Mouse (Mus musculus): ENCODE measurements around the gene Zfp473. TPM values are rescaled to one million over a fixed set of nuclear protein-coding genes. Genes with fewer than 3 reads are reported as not detected.
"Not testable (repeated sequence)": the region's sequence is repeated elsewhere in the genome, so short reads cannot be mapped to it uniquely, and the experiment has no call there.

Zfp473 gene
- polyA plus RNA-seq, 1 experiment from 2014 or later = 1.3 TPM

- WGBS = 89% methylated on average over 6 of the region's 6 CpGs
- H3K9ac ChIP-seq; H3K4me3 ChIP-seq; H3K27me3 ChIP-seq; H3K27ac ChIP-seq (replicated peaks); H3K4me2 ChIP-seq; ATAC-seq (ENCODE audit: low read depth); H3K4me1 ChIP-seq (replicated peaks); H3K9me3 ChIP-seq; H3K36me3 ChIP-seq: not testable (repeated sequence)
These were observed 42.8 kb downstream of the Zfp473 start for GRCm38 (mm10) chr7:44708093-44708492.

GRCm38 (mm10) chr7:44707169-44707675, 43.6 kb downstream of the Zfp473 start:
- Histone ChIP-seq H3K4me2 (no peak overlapping the region), H3K27ac (replicated peaks) (no peak overlapping the region), H3K27me3 (no peaks in the 10 kb centered on the region), H3K4me1 (replicated peaks) (no peaks in the 10 kb centered on the region), H3K4me3 (no peak overlapping the region), H3K9me3 (no peaks in the 10 kb centered on the region; the same call in 1 of the 2 replicates), H3K9ac (no peak overlapping the region), H3K36me3 (no peaks in the 10 kb centered on the region)
- ATAC-seq (ENCODE audit: low read depth) = no peak
- WGBS = 90% methylated on average over 5 of the region's 5 CpGs

- no peaks in the 10 kb centered on the region; the same call in 1 of the 2 replicates for H3K9me3 ChIP-seq
These were observed 44.5 kb downstream of the Zfp473 start for GRCm38 (mm10) chr7:44706322-44706721.

GRCm38 (mm10) chr7:44705086-44705485, 45.8 kb downstream of the Zfp473 start:
- no peaks in the 10 kb centered on the region; the same call in 1 of the 2 replicates for H3K9me3 ChIP-seq
- no peaks in the 10 kb centered on the region for H3K27me3 ChIP-seq
- H3K4me2 ChIP-seq = no peak overlapping the region
- 94% methylated on average over 4 of the region's 4 CpGs for WGBS
- no peak overlapping the region for H3K9ac ChIP-seq
- no peaks in the 10 kb centered on the region for H3K36me3 ChIP-seq
- H3K4me1 ChIP-seq (replicated peaks) = no peaks in the 10 kb centered on the region
- H3K27ac ChIP-seq (replicated peaks) = no peak overlapping the region
- no peak overlapping the region for H3K4me3 ChIP-seq
- no peak for ATAC-seq (ENCODE audit: low read depth)

More at GRCm38 (mm10) chr7:44706322-44706721, 44.5 kb downstream of the Zfp473 start:
- Histone ChIP-seq H3K27me3 (no peaks in the 10 kb centered on the region), H3K4me1 (replicated peaks) (no peaks in the 10 kb centered on the region), H3K9ac (no peak overlapping the region), H3K4me3 (no peak overlapping the region), H3K4me2 (no peak overlapping the region), H3K36me3 (no peaks in the 10 kb centered on the region), H3K27ac (replicated peaks) (no peak overlapping the region)
- ATAC-seq (ENCODE audit: low read depth) = no peak

- Histone ChIP-seq H3K9ac (no peak overlapping the region), H3K4me2 (no peak overlapping the region), H3K27me3 (no peaks in the 10 kb centered on the region), H3K36me3 (no peaks in the 10 kb centered on the region), H3K4me3 (no peak overlapping the region), H3K27ac (replicated peaks) (no peak overlapping the region), H3K4me1 (replicated peaks) (no peaks in the 10 kb centered on the region), H3K9me3 (no peaks in the 10 kb centered on the region)
- no peak for ATAC-seq (ENCODE audit: low read depth)
- WGBS = 60% methylated on average over 3 of the region's 3 CpGs
These were observed 46.5 kb downstream of the Zfp473 start for GRCm38 (mm10) chr7:44704363-44704762.

GRCm38 (mm10) chr7:44702985-44703384, 47.9 kb downstream of the Zfp473 start:
- Histone ChIP-seq H3K27ac (replicated peaks) (no peak overlapping the region), H3K4me1 (replicated peaks) (no peaks in the 10 kb centered on the region), H3K9ac (no peak overlapping the region), H3K9me3 (no peaks in the 10 kb centered on the region), H3K4me2 (no peak overlapping the region), H3K4me3 (no peak overlapping the region), H3K27me3 (no peaks in the 10 kb centered on the region), H3K36me3 (no peaks in the 10 kb centered on the region)
- no peak for ATAC-seq (ENCODE audit: low read depth)
- WGBS = 83% methylated on average over 8 of the region's 8 CpGs

- Histone ChIP-seq H3K36me3 (no peaks in the 10 kb centered on the region), H3K27me3 (no peaks in the 10 kb centered on the region; the same call in 1 of the 2 replicates), H3K4me3 (no peak overlapping the region), H3K4me2 (no peak overlapping the region), H3K9me3 (no peaks in the 10 kb centered on the region), H3K9ac (no peak overlapping the region), H3K4me1 (replicated peaks) (peaks cover 9% of the 10 kb centered on the region; the same call in 1 of the 2 replicates), H3K27ac (replicated peaks) (no peak overlapping the region)
- 9% methylated on average over 5 of the region's 6 CpGs for WGBS
- ATAC-seq (ENCODE audit: low read depth) = peak; percentile 59
These were observed 48.9 kb downstream of the Zfp473 start for GRCm38 (mm10) chr7:44701921-44702320.

DNA sequence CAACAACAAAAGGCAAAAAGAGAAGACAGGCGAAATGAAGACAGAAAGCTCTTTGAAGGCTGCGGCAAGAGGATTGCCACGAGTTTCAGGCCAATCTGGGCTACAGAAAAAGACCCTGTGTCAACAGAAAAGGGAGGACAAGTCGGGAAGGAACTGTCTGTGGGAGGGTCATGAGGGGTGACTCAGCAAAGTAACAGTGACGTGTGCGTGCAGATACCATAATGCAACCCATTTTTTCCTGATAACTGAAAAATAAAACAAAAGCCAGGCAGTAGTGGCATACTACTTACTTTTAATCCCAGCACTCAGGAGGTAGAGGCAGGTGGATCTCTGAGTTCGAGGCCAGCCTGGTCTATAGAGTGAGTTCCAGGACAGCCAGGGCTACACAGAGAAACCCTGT, 52.9 kb downstream of the Zfp473 start:
- H3K9me3 ChIP-seq = no peaks in the 10 kb centered on the region
- H3K4me1 ChIP-seq (replicated peaks) = peaks cover 11% of the 10 kb centered on the region; the same call in 1 of the 2 replicates
- no peak overlapping the region for H3K27ac ChIP-seq (replicated peaks)
- 62% methylated on average over 7 of the region's 7 CpGs for WGBS
- H3K27me3 ChIP-seq = peaks cover 3% of the 10 kb centered on the region; the same call in 1 of the 2 replicates
- no peaks in the 10 kb centered on the region for H3K36me3 ChIP-seq
- H3K4me3 ChIP-seq = no peak overlapping the region
- H3K9ac ChIP-seq = no peak overlapping the region
- no peak for ATAC-seq (ENCODE audit: low read depth)
- H3K4me2 ChIP-seq = no peak overlapping the region

- Histone ChIP-seq H3K9ac (0 out of 2 replicates have a peak overlapping the region, but pooled peaks have one; percentile 41), H3K4me3 (no peak overlapping the region), H3K4me1 (replicated peaks) (peaks cover 11% of the 10 kb centered on the region; the same call in 1 of the 2 replicates), H3K9me3 (no peaks in the 10 kb centered on the region), H3K36me3 (no peaks in the 10 kb centered on the region), H3K27ac (replicated peaks) (no peak overlapping the region), H3K27me3 (peaks cover 3% of the 10 kb centered on the region; the same call in 1 of the 2 replicates), H3K4me2 (peak overlapping the region; percentile 3; the same call in 1 of the 2 replicates)
- 0 out of 2 replicates have a peak, but pooled peaks have one; percentile 57 for ATAC-seq (ENCODE audit: low read depth)
- WGBS = 18% methylated on average over 20 of the region's 20 CpGs
These were observed 53.6 kb downstream of the Zfp473 start for GRCm38 (mm10) chr7:44697191-44697710.

GRCm38 (mm10) chr7:44695223-44695622, 55.6 kb downstream of the Zfp473 start:
- peaks cover 11% of the 10 kb centered on the region; the same call in 1 of the 2 replicates for H3K4me1 ChIP-seq (replicated peaks)
- no peak overlapping the region for H3K4me3 ChIP-seq
- ATAC-seq (ENCODE audit: low read depth) = no peak
- H3K36me3 ChIP-seq = no peaks in the 10 kb centered on the region
- no peak overlapping the region for H3K27ac ChIP-seq (replicated peaks)
- peaks cover 3% of the 10 kb centered on the region; the same call in 1 of the 2 replicates for H3K27me3 ChIP-seq
- H3K4me2 ChIP-seq = no peak overlapping the region
- WGBS = 93% methylated on average over 4 of the region's 4 CpGs
- no peak overlapping the region for H3K9ac ChIP-seq
- no peaks in the 10 kb centered on the region for H3K9me3 ChIP-seq

- Histone ChIP-seq H3K27me3 (peaks cover 3% of the 10 kb centered on the region; the same call in 1 of the 2 replicates), H3K9me3 (no peaks in the 10 kb centered on the region), H3K4me3 (no peak overlapping the region), H3K9ac (no peak overlapping the region), H3K36me3 (no peaks in the 10 kb centered on the region), H3K4me2 (no peak overlapping the region), H3K4me1 (replicated peaks) (peaks cover 11% of the 10 kb centered on the region; the same call in 1 of the 2 replicates), H3K27ac (replicated peaks) (no peak overlapping the region)
- 78% methylated on average over 10 of the region's 10 CpGs for WGBS
- no peak for ATAC-seq (ENCODE audit: low read depth)
These were observed 57.2 kb downstream of the Zfp473 start for GRCm38 (mm10) chr7:44693427-44694175.

DNA sequence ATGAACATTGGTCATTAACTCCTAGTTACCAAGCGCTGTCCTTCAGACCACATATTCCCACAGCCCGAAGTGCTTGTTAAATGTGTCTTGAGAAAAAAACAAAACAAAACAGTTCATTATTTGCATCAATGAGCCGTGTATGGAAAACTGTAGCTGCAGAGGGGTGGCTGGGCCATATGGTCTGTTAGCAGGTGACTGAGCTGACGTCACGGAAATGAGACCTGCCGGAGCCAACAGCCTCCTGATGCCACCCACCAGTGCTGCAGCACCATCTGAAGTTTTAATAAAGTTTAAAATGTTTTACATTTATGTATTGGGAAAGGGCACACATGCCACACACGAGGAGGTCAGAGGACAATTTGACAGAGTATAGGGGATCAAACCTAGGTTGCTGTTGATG, 61.5 kb downstream of the Zfp473 start:
- no peak overlapping the region for H3K9ac ChIP-seq
- no peak overlapping the region for H3K4me2 ChIP-seq
- no peaks in the 10 kb centered on the region for H3K9me3 ChIP-seq
- no peaks in the 10 kb centered on the region for H3K36me3 ChIP-seq
- ATAC-seq (ENCODE audit: low read depth) = no peak
- H3K4me1 ChIP-seq (replicated peaks) = peaks cover 7% of the 10 kb centered on the region
- no peak overlapping the region for H3K27ac ChIP-seq (replicated peaks)
- no peaks in the 10 kb centered on the region for H3K27me3 ChIP-seq
- no peak overlapping the region for H3K4me3 ChIP-seq
- WGBS = 89% methylated on average over 7 of the region's 7 CpGs
